Mouse (Mus musculus) embryonic fibroblast, embryonic 13.5 days (primary cell): ENCODE measurements around the gene Spic. TPM values are rescaled to one million over a fixed set of nuclear protein-coding genes. Genes with fewer than 3 reads are reported as not detected.
"Not testable (repeated sequence)": the region's sequence is repeated elsewhere in the genome, so short reads cannot be mapped to it uniquely, and the experiment has no call there.

Experiments used
- H3K27ac ChIP-seq: 2 replicates; pipeline ENCODE4 v1.5.1; 2012; ENCODE audit warnings: low read length, control low read depth, inconsistent platforms; ENCODE audit not compliant: insufficient read depth
- H3K4me1 ChIP-seq: 2 replicates; pipeline ENCODE4 v1.6.1; 2011; ENCODE audit warnings: low read length; ENCODE audit not compliant: control insufficient read depth, insufficient read depth
- H3K4me3 ChIP-seq: 2 replicates; pipeline ENCODE4 v1.5.1; 2011; ENCODE audit warnings: mild to moderate bottlenecking, control low read depth, low read length; ENCODE audit not compliant: insufficient read depth
- CTCF ChIP-seq: IDR thresholded peaks from 2 replicates; pipeline ENCODE4 v1.5.1; 2011; ENCODE audit warnings: mild to moderate bottlenecking, control low read depth, low read length, moderate library complexity, borderline replicate concordance; ENCODE audit not compliant: insufficient read depth
- POLR2A ChIP-seq: IDR thresholded peaks from 2 replicates; pipeline ENCODE4 v1.6.1; 2011; ENCODE audit warnings: low read depth, mild to moderate bottlenecking, control low read depth, low read length, moderate library complexity
- polyA plus RNA-seq: library from polyadenylated mRNA; stranded (reverse); fragments of >200 nt; gene quantifications from 2 replicates; pipeline ENCODE4 v1.2.4, GENCODE M21; 2011; ENCODE audit warnings: low read depth; ENCODE audit not compliant: missing spikeins, insufficient read length

Gene Spic
- polyA plus RNA-seq, 1 experiment: not detected

- TF ChIP-seq POLR2A (no peak), CTCF (no peak)
- no peak overlapping the region for H3K27ac ChIP-seq
- no peak overlapping the region for H3K4me3 ChIP-seq
- no peaks in the 10 kb centered on the region for H3K4me1 ChIP-seq
Observed at GRCm38 (mm10) chr10:88669719-88670118, 15.1 kb downstream of the Spic start.

GRCm38 (mm10) chr10:88663856-88664255 is 21.0 kb downstream of the Spic start:
- not testable (repeated sequence) for H3K4me1 ChIP-seq, H3K4me3 ChIP-seq, H3K27ac ChIP-seq

- Histone ChIP-seq H3K4me1 (no peaks in the 10 kb centered on the region), H3K27ac (no peak overlapping the region), H3K4me3 (no peak overlapping the region)
- no peak for TF ChIP-seq POLR2A
- no peak for TF ChIP-seq CTCF
Observed at GRCm38 (mm10) chr10:88658918-88659317, 25.9 kb downstream of the Spic start.

- TF ChIP-seq CTCF (no peak), POLR2A (no peak)
- H3K4me3 ChIP-seq: no peak overlapping the region
- no peaks in the 10 kb centered on the region for H3K4me1 ChIP-seq
- H3K27ac ChIP-seq: no peak overlapping the region
Observed at GRCm38 (mm10) chr10:88645448-88645847, 39.4 kb downstream of the Spic start.

GRCm38 (mm10) chr10:88631330-88631953 is 53.4 kb downstream of the Spic start:
- Histone ChIP-seq H3K4me1 (0 out of 2 replicates have a peak, but pooled peaks cover 4% of the 10 kb centered on the region), H3K27ac (no peak overlapping the region; the same call in 1 of the 2 replicates), H3K4me3 (no peak overlapping the region)
- no peak for TF ChIP-seq CTCF
- TF ChIP-seq POLR2A: no peak

- H3K4me1 ChIP-seq: 0 out of 2 replicates have a peak, but pooled peaks cover 4% of the 10 kb centered on the region
- no peak overlapping the region for H3K4me3 ChIP-seq
- H3K27ac ChIP-seq: peak overlapping the region; percentile 10; the same call in 1 of the 2 replicates
- TF ChIP-seq POLR2A (no peak), CTCF (no peak)
Observed at GRCm38 (mm10) chr10:88630663-88631329, 54.0 kb downstream of the Spic start.

GRCm38 (mm10) chr10:88627052-88627451 is 57.8 kb downstream of the Spic start:
- TF ChIP-seq POLR2A (no peak), CTCF (no peak)
- H3K27ac ChIP-seq: no peak overlapping the region
- H3K4me1 ChIP-seq: 0 out of 2 replicates have a peak, but pooled peaks cover 4% of the 10 kb centered on the region
- H3K4me3 ChIP-seq: no peak overlapping the region

GRCm38 (mm10) chr10:88626176-88626575 is 58.6 kb downstream of the Spic start:
- H3K4me3 ChIP-seq: no peak overlapping the region
- TF ChIP-seq CTCF (no peak), POLR2A (no peak)
- no peak overlapping the region for H3K27ac ChIP-seq
- 0 out of 2 replicates have a peak, but pooled peaks cover 3% of the 10 kb centered on the region for H3K4me1 ChIP-seq

Other genes with a start within 250 kb of the Spic start
- not detected in 2 replicates for gene Sycp3, start 225.4 kb downstream of the Spic start, polyA plus RNA-seq
- 46.3 and 92.9 TPM in 2 replicates for gene Chpt1, start 180.9 kb downstream of the Spic start, polyA plus RNA-seq
- gene Mybpc1, start 79.9 kb downstream of the Spic start, polyA plus RNA-seq: not detected in 2 replicates
- gene Arl1, start 45.8 kb upstream of the Spic start, polyA plus RNA-seq: 233 and 246 TPM in 2 replicates
- 40.0 and 43.3 TPM in 2 replicates for gene Utp20, start 141.8 kb upstream of the Spic start, polyA plus RNA-seq
- 0.23 and 0.40 TPM in 2 replicates for gene Slc5a8, start 201.0 kb upstream of the Spic start, polyA plus RNA-seq